Mouse (Mus musculus): ENCODE data around the gene Ttll7. TPM values are rescaled to one million over a fixed set of nuclear protein-coding genes. Genes with fewer than 3 reads are reported as not detected.

The Ttll7 gene
- total and polyA plus RNA-seq, 2 experiments = 0.21 to 1.8 TPM

DNA sequence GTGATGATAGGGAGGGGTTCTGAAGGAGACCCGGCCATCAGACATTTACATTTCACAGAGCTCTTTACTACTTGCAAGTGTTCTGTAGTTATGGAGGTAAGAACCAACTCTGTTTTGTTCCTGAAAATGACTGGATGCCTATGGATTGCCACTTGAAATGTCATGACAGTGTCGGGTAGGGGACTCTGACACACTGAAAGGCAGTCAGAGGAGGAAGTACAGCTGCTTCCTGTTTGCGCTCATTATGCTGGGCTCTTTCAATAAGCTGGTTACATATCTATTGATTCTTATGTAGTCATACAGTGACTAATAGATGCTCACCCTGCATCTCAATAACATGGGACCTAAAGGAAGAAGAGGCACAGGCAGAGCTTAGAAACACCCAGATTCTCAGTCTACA lies 148.8 kb downstream of the Ttll7 start:
- Histone ChIP-seq H3K36me3 (ENCODE audit: control insufficient read depth, insufficient read depth, low read length) (no peaks in the 10 kb centered on the region), H3K4me3 (ENCODE audit: insufficient read depth, low read depth, low read length) (no peak overlapping the region), H3K4me1 (ENCODE audit: control insufficient read depth, insufficient read depth, low read length) (no peaks in the 10 kb centered on the region), H3K9ac (ENCODE audit: low read depth, low read length) (no peak overlapping the region), H3K27me3 (ENCODE audit: control insufficient read depth, insufficient read depth, low read length) (no peaks in the 10 kb centered on the region), H3K27ac (replicated peaks; ENCODE audit: insufficient read depth, low read depth, low read length) (no peak overlapping the region), H3K79me2 (ENCODE audit: control insufficient read depth, insufficient read depth, low read length) (no peaks in the 10 kb centered on the region)
- 78% methylated on average over 3 of the region's 3 CpGs for WGBS
- no peak for DNase-seq (ENCODE audit: extremely low read depth, low read depth, low spot score)
- TF ChIP-seq POLR2A (IDR thresholded peaks at IDR 0.05; ENCODE audit: extremely low read depth, insufficient read depth, low read length) (no peak), CTCF (IDR thresholded peaks at IDR 0.05; ENCODE audit: low read depth, low read length) (no peak)

- no peaks in the 10 kb centered on the region for H3K79me2 ChIP-seq (ENCODE audit: control insufficient read depth, insufficient read depth, low read length)
- no peak overlapping the region for H3K27ac ChIP-seq (replicated peaks; ENCODE audit: insufficient read depth, low read depth, low read length)
- 55% methylated on average over 3 of the region's 3 CpGs for WGBS
- DNase-seq (ENCODE audit: extremely low read depth, low read depth, low spot score) = no peak
- no peak overlapping the region for H3K4me3 ChIP-seq (ENCODE audit: insufficient read depth, low read depth, low read length)
- H3K27me3 ChIP-seq (ENCODE audit: control insufficient read depth, insufficient read depth, low read length) = no peaks in the 10 kb centered on the region
- no peak overlapping the region for H3K9ac ChIP-seq (ENCODE audit: low read depth, low read length)
- no peaks in the 10 kb centered on the region for H3K4me1 ChIP-seq (ENCODE audit: control insufficient read depth, insufficient read depth, low read length)
- TF ChIP-seq POLR2A (IDR thresholded peaks at IDR 0.05; ENCODE audit: extremely low read depth, insufficient read depth, low read length) = no peak
- TF ChIP-seq CTCF (IDR thresholded peaks at IDR 0.05; ENCODE audit: low read depth, low read length) = no peak
- no peaks in the 10 kb centered on the region for H3K36me3 ChIP-seq (ENCODE audit: control insufficient read depth, insufficient read depth, low read length)
Observed at GRCm38 (mm10) chr3:147001557-147001956, 149.4 kb downstream of the Ttll7 start.

DNA sequence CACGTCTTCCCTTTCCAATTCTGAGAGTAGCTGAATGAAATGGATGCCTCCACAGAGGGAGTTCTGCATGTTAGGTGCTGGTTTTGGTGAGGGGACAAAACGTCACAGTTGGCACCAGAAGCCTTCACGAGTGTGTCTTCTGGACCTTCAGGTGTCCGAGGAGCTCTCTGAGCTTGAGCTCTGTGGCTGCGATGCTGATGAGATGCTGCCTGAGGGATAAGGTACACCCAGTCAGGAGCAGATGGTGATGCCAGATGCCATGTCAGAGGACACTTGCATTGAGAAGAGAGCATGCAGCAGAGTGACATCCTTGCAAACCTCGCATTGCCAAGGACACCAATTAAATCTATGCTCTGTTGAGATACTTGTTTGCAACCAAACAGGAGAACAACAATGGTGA lies 164.3 kb downstream of the Ttll7 start:
- Histone ChIP-seq H3K4me3 (ENCODE audit: insufficient read depth, low read depth, low read length) (no peak overlapping the region), H3K4me1 (ENCODE audit: control insufficient read depth, insufficient read depth, low read length) (no peaks in the 10 kb centered on the region), H3K27me3 (ENCODE audit: control insufficient read depth, insufficient read depth, low read length) (no peaks in the 10 kb centered on the region), H3K36me3 (ENCODE audit: control insufficient read depth, insufficient read depth, low read length) (no peaks in the 10 kb centered on the region), H3K79me2 (ENCODE audit: control insufficient read depth, insufficient read depth, low read length) (no peaks in the 10 kb centered on the region), H3K9ac (ENCODE audit: low read depth, low read length) (no peak overlapping the region), H3K27ac (replicated peaks; ENCODE audit: insufficient read depth, low read depth, low read length) (no peak overlapping the region)
- no peak for DNase-seq (ENCODE audit: extremely low read depth, low read depth, low spot score)
- WGBS = 89% methylated on average over 6 of the region's 6 CpGs
- no peak for TF ChIP-seq CTCF (IDR thresholded peaks at IDR 0.05; ENCODE audit: low read depth, low read length)
- TF ChIP-seq POLR2A (IDR thresholded peaks at IDR 0.05; ENCODE audit: extremely low read depth, insufficient read depth, low read length) = no peak

- Histone ChIP-seq H3K4me3 (ENCODE audit: insufficient read depth, low read depth, low read length) (no peak overlapping the region), H3K27ac (replicated peaks; ENCODE audit: insufficient read depth, low read depth, low read length) (no peak overlapping the region), H3K27me3 (ENCODE audit: control insufficient read depth, insufficient read depth, low read length) (no peaks in the 10 kb centered on the region), H3K36me3 (ENCODE audit: control insufficient read depth, insufficient read depth, low read length) (no peaks in the 10 kb centered on the region), H3K9ac (ENCODE audit: low read depth, low read length) (no peak overlapping the region), H3K79me2 (ENCODE audit: control insufficient read depth, insufficient read depth, low read length) (no peaks in the 10 kb centered on the region), H3K4me1 (ENCODE audit: control insufficient read depth, insufficient read depth, low read length) (no peaks in the 10 kb centered on the region)
- TF ChIP-seq POLR2A (IDR thresholded peaks at IDR 0.05; ENCODE audit: extremely low read depth, insufficient read depth, low read length) (no peak), CTCF (IDR thresholded peaks at IDR 0.05; ENCODE audit: low read depth, low read length) (no peak)
- no peak for DNase-seq (ENCODE audit: extremely low read depth, low read depth, low spot score)
- 81% methylated on average over 5 of the region's 5 CpGs for WGBS
Observed at GRCm38 (mm10) chr3:147019506-147019905, 167.3 kb downstream of the Ttll7 start.

GRCm38 (mm10) chr3:147026248-147026647 lies 174.1 kb downstream of the Ttll7 start:
- no peaks in the 10 kb centered on the region for H3K79me2 ChIP-seq (ENCODE audit: control insufficient read depth, insufficient read depth, low read length)
- H3K27ac ChIP-seq (replicated peaks; ENCODE audit: insufficient read depth, low read depth, low read length) = no peak overlapping the region
- no peak for DNase-seq (ENCODE audit: extremely low read depth, low read depth, low spot score)
- H3K9ac ChIP-seq (ENCODE audit: low read depth, low read length) = no peak overlapping the region
- no peak overlapping the region for H3K4me3 ChIP-seq (ENCODE audit: insufficient read depth, low read depth, low read length)
- no peaks in the 10 kb centered on the region for H3K4me1 ChIP-seq (ENCODE audit: control insufficient read depth, insufficient read depth, low read length)
- H3K27me3 ChIP-seq (ENCODE audit: control insufficient read depth, insufficient read depth, low read length) = no peaks in the 10 kb centered on the region
- TF ChIP-seq CTCF (IDR thresholded peaks at IDR 0.05; ENCODE audit: low read depth, low read length) (no peak), POLR2A (IDR thresholded peaks at IDR 0.05; ENCODE audit: extremely low read depth, insufficient read depth, low read length) (no peak)
- no peaks in the 10 kb centered on the region for H3K36me3 ChIP-seq (ENCODE audit: control insufficient read depth, insufficient read depth, low read length)
- WGBS = 91% methylated on average over 5 of the region's 5 CpGs

DNA sequence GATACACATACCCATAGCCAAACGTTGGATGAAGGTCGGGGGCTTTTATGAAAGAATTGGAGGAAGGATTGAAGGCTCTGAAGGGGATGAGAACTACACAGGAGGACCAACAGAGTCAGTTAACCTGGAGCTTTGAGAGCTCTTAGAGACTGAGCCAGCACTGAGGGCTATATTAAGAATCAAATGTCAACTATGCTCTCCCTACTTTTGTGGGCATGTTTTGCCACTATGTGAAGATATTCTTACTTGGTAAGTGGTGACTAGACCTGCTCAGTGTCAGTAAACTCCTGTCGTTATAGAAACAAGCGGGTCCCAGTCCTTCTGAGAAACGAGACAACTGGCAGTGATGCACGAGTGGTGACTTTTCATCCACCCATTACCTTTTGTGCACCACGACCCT lies 176.2 kb downstream of the Ttll7 start:
- WGBS = 87% methylated on average over 7 of the region's 7 CpGs
- H3K27me3 ChIP-seq (ENCODE audit: control insufficient read depth, insufficient read depth, low read length) = no peaks in the 10 kb centered on the region
- TF ChIP-seq POLR2A (IDR thresholded peaks at IDR 0.05; ENCODE audit: extremely low read depth, insufficient read depth, low read length) (no peak), CTCF (IDR thresholded peaks at IDR 0.05; ENCODE audit: low read depth, low read length) (no peak)
- H3K36me3 ChIP-seq (ENCODE audit: control insufficient read depth, insufficient read depth, low read length) = no peaks in the 10 kb centered on the region
- no peaks in the 10 kb centered on the region for H3K79me2 ChIP-seq (ENCODE audit: control insufficient read depth, insufficient read depth, low read length)
- no peak for DNase-seq (ENCODE audit: extremely low read depth, low read depth, low spot score)
- no peak overlapping the region for H3K4me3 ChIP-seq (ENCODE audit: insufficient read depth, low read depth, low read length)
- no peak overlapping the region for H3K9ac ChIP-seq (ENCODE audit: low read depth, low read length)
- no peak overlapping the region for H3K27ac ChIP-seq (replicated peaks; ENCODE audit: insufficient read depth, low read depth, low read length)
- no peaks in the 10 kb centered on the region for H3K4me1 ChIP-seq (ENCODE audit: control insufficient read depth, insufficient read depth, low read length)
